Mouse (Mus musculus) megakaryocyte-erythroid progenitor cell, adult 5-6 weeks (primary cell): ENCODE data around the gene Phospho1. TPM values are rescaled to one million over a fixed set of nuclear protein-coding genes. Genes with fewer than 3 reads are reported as not detected.

Source experiments
- ATAC-seq: replicated peaks from 2 replicates; pipeline ENCODE4 v1.8.0; 2016; ENCODE audit warnings: mild to moderate bottlenecking, inconsistent platforms; ENCODE audit not compliant: severe bottlenecking, poor library complexity, low FRiP score, low TSS enrichment
- total RNA-seq, 2 experiments: library from RNA; stranded (forward) in 1 of 2; stranded (reverse) in 1 of 2; fragments of 200-1000, 215-1000 nt in 1 of 2; fragments of >200 nt in 1 of 2; fragmentation: Nextera tagmentation in 1 of 2; gene quantifications; 2 replicates each; pipeline ENCODE4 v1.2.3; 2014 to 2017

Phospho1 gene
- total RNA-seq (2014; fragmentation: Nextera tagmentation): 5.6 and 7.5 TPM in 2 replicates
- total RNA-seq (2017): 0.56 and 3.2 TPM in 2 replicates

GRCm38 (mm10) chr11:95824071-95824876, at the start of gene Phospho1:
Gene Phospho1 (plus strand): TSS chr11:95824499.
- ATAC-seq: peak; percentile 76

- peak; percentile 81 for ATAC-seq
These were observed 46.7 kb upstream of the Phospho1 start for GRCm38 (mm10) chr11:95777323-95778297.

GRCm38 (mm10) chr11:95778831-95779251, 45.5 kb upstream of the Phospho1 start:
- no peak for ATAC-seq

GRCm38 (mm10) chr11:95779366-95779765, 44.9 kb upstream of the Phospho1 start:
- no peak for ATAC-seq

- no peak for ATAC-seq
These were observed 43.8 kb upstream of the Phospho1 start for GRCm38 (mm10) chr11:95780480-95780879.

- no peak for ATAC-seq
These were observed 42.7 kb upstream of the Phospho1 start for GRCm38 (mm10) chr11:95781557-95781956.

GRCm38 (mm10) chr11:95783457-95783856, 40.8 kb upstream of the Phospho1 start:
- ATAC-seq: no peak

GRCm38 (mm10) chr11:95783958-95784357, 40.3 kb upstream of the Phospho1 start:
- ATAC-seq: no peak

- no peak for ATAC-seq
These were observed 38.6 kb upstream of the Phospho1 start for GRCm38 (mm10) chr11:95785675-95786074.

- peak; percentile 30; the same call in 1 of the 2 replicates for ATAC-seq
These were observed 37.8 kb upstream of the Phospho1 start for GRCm38 (mm10) chr11:95786511-95786910.

- ATAC-seq: no peak
These were observed 34.8 kb upstream of the Phospho1 start for GRCm38 (mm10) chr11:95789451-95789891.

- no peak for ATAC-seq
These were observed 32.5 kb upstream of the Phospho1 start for GRCm38 (mm10) chr11:95791787-95792186.

- peak; percentile 82 for ATAC-seq
These were observed 31.3 kb upstream of the Phospho1 start for GRCm38 (mm10) chr11:95792950-95793509.

GRCm38 (mm10) chr11:95794201-95794600, 30.1 kb upstream of the Phospho1 start:
- ATAC-seq: no peak

GRCm38 (mm10) chr11:95795582-95795981, 28.7 kb upstream of the Phospho1 start:
- no peak for ATAC-seq

- ATAC-seq: no peak
These were observed 19.3 kb upstream of the Phospho1 start for GRCm38 (mm10) chr11:95805010-95805409.

- peak; percentile 40; the same call in 1 of the 2 replicates for ATAC-seq
These were observed 18.8 kb upstream of the Phospho1 start for GRCm38 (mm10) chr11:95805527-95805926.

GRCm38 (mm10) chr11:95807884-95808283, 16.4 kb upstream of the Phospho1 start:
- no peak for ATAC-seq

- peak; percentile 88 for ATAC-seq
These were observed 15.8 kb upstream of the Phospho1 start for GRCm38 (mm10) chr11:95808448-95809011.
